Mouse (Mus musculus) midbrain, embryonic 15.5 days (tissue): ENCODE results near the gene Phlda3. TPM values are rescaled to one million over a fixed set of nuclear protein-coding genes. Genes with fewer than 3 reads are reported as not detected.
A peak's percentile ranks its signal among the peaks of the same experiment; 100 is the strongest.

Experiments used
- ATAC-seq: fragments of 200-750 bp; cut with Nextera tagmentation; replicated peaks from 2 replicates; pipeline ENCODE4 v1.8.0; 2017; ENCODE audit warnings: moderate TSS enrichment
- H3K27ac ChIP-seq: fragments of 300-500 bp; sonication (generic); 2 replicates; pipeline ENCODE4 v1.5.1; 2015; ENCODE audit warnings: mild to moderate bottlenecking, inconsistent platforms
- H3K27me3 ChIP-seq: fragments of 300-500 bp; sonication (generic); replicated peaks from 2 replicates; pipeline ENCODE4 v1.6.1; 2015; ENCODE audit warnings: inconsistent platforms
- H3K36me3 ChIP-seq: fragments of 300-500 bp; sonication (generic); replicated peaks from 2 replicates; pipeline ENCODE4 v1.6.1; 2015; ENCODE audit warnings: inconsistent platforms
- H3K4me1 ChIP-seq: fragments of 300-500 bp; sonication (generic); 2 replicates; pipeline ENCODE4 v1.6.1; 2015; ENCODE audit warnings: inconsistent platforms
- H3K4me2 ChIP-seq: fragments of 300-500 bp; sonication (generic); 2 replicates; pipeline ENCODE4 v1.6.1; 2015; ENCODE audit warnings: inconsistent platforms, mild to moderate bottlenecking, moderate library complexity
- H3K4me3 ChIP-seq: fragments of 300-500 bp; sonication (generic); 2 replicates; pipeline ENCODE4 v1.5.1; 2015; ENCODE audit warnings: mild to moderate bottlenecking, inconsistent platforms
- H3K9ac ChIP-seq: fragments of 300-500 bp; sonication (generic); 2 replicates; pipeline ENCODE4 v1.6.1; 2015; ENCODE audit warnings: mild to moderate bottlenecking, inconsistent platforms
- H3K9me3 ChIP-seq: fragments of 300-500 bp; sonication (generic); 2 replicates; pipeline ENCODE4 v1.6.1; 2016; ENCODE audit warnings: inconsistent platforms
- WGBS: fragments of 180-500 bp; shearing (Covaris S2); methylation state at CpG from one replicate; pipeline ENCODE4 v1.1.7; 2015; ENCODE audit warnings: mixed read lengths; 5-methylcytosine and 5-hydroxymethylcytosine counted together
- polyA plus RNA-seq: library from polyadenylated mRNA; unstranded; fragments of >200 nt; fragmentation: Nextera tagmentation; extraction: Ambion mirVana; gene quantifications from 2 replicates; pipeline ENCODE4 v1.2.1, GENCODE M21; 2015

Phlda3 gene
- polyA plus RNA-seq, 1 experiment from 2014 or later = 27.6 TPM

DNA sequence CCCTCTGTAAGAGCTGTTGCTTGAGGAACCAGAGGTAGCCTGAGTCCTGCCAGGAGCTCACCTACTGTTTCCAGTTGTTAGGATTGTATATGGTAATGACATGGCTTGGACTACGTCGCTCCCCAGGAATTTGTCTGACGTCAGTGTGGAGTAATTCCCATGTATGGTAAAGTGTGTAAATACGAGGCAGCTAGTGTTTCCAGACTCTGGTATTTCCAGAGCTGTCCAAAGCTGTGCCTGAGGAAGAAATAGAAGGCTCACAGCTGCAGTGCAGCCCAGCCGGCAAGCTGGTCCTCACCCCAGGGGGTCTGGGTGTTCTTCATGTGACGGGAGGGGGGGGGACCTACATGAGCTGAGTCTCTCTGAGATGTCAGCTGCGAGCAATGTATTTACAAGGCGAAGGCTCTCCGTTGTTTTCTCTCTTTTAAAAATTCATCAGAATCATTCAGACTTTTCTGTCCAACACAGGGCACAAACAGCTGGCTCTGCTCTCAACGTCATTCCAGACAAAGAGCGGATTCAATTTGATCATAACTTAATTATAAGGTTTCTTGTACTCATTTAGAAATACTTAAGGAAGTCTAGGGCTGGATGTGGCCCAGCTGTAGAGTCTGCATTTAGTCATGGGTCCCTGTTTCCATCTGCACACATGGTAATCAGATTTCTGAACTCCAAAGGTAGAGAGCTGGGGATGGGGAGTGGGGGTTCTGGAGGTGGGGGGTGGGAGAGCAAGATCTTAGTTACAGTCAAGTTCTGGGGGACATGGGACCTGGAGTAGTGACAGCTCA is 33.8 kb upstream of the Phlda3 start:
- no peak overlapping the region for H3K9ac ChIP-seq
- H3K4me1 ChIP-seq = peaks cover 23% of the 10 kb centered on the region
- no peak overlapping the region for H3K4me3 ChIP-seq
- no peak overlapping the region for H3K27ac ChIP-seq
- no peaks in the 10 kb centered on the region for H3K9me3 ChIP-seq
- 39% methylated on average over 11 of the region's 11 CpGs for WGBS
- no peaks in the 10 kb centered on the region for H3K27me3 ChIP-seq
- H3K36me3 ChIP-seq = no peaks in the 10 kb centered on the region
- ATAC-seq = no peak
- no peak overlapping the region for H3K4me2 ChIP-seq

- no peaks in the 10 kb centered on the region for H3K9me3 ChIP-seq
- WGBS = 29% methylated on average over 6 of the region's 7 CpGs
- peak; percentile 74 for ATAC-seq
- H3K36me3 ChIP-seq = no peaks in the 10 kb centered on the region
- peaks cover 13% of the 10 kb centered on the region for H3K4me1 ChIP-seq
- H3K27me3 ChIP-seq = no peaks in the 10 kb centered on the region
- no peak overlapping the region for H3K9ac ChIP-seq
- H3K4me3 ChIP-seq = no peak overlapping the region
- H3K27ac ChIP-seq = no peak overlapping the region
- no peak overlapping the region for H3K4me2 ChIP-seq
These were observed 31.5 kb upstream of the Phlda3 start for GRCm38 (mm10) chr1:135734225-135734937.

GRCm38 (mm10) chr1:135735460-135735859 is 30.5 kb upstream of the Phlda3 start:
- no peak overlapping the region for H3K9ac ChIP-seq
- H3K36me3 ChIP-seq = no peaks in the 10 kb centered on the region
- no peak overlapping the region for H3K4me2 ChIP-seq
- no peak overlapping the region for H3K4me3 ChIP-seq
- 0 out of 2 replicates have a peak, but pooled peaks cover 13% of the 10 kb centered on the region for H3K4me1 ChIP-seq
- no peaks in the 10 kb centered on the region for H3K27me3 ChIP-seq
- no peak overlapping the region for H3K27ac ChIP-seq
- no peaks in the 10 kb centered on the region for H3K9me3 ChIP-seq
- WGBS = 40% methylated on average over 6 of the region's 6 CpGs
- ATAC-seq = no peak

GRCm38 (mm10) chr1:135744987-135745386 is 20.9 kb upstream of the Phlda3 start:
- H3K36me3 ChIP-seq = no peaks in the 10 kb centered on the region
- no peak overlapping the region for H3K27ac ChIP-seq
- H3K4me3 ChIP-seq = no peak overlapping the region
- no peak overlapping the region for H3K9ac ChIP-seq
- peaks cover 8% of the 10 kb centered on the region; the same call in 1 of the 2 replicates for H3K4me1 ChIP-seq
- ATAC-seq = no peak
- no peak overlapping the region for H3K4me2 ChIP-seq
- no peaks in the 10 kb centered on the region for H3K9me3 ChIP-seq
- WGBS = 92% methylated on average over 7 of the region's 7 CpGs
- H3K27me3 ChIP-seq = no peaks in the 10 kb centered on the region

DNA sequence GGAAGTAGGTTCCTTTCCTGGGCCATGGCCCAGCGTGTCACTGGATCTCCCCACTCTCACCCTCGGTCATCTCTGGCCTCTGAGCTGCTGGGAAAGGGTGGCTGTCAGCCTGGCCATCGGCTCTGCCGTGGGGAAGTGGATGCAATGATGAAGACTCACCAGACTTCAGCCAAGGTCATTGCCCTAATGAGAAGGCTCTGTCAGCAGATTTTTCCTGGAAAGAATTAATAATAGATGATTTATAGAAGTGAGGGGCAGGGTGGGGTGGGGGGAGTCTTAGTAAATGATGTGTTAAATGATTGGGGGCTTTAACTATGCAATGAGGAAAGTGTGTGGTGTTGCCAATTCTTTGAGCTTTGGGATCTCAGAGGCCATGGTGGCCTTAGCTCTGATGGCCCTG is 19.7 kb upstream of the Phlda3 start:
- peaks cover 2% of the 10 kb centered on the region; the same call in 1 of the 2 replicates for H3K4me1 ChIP-seq
- no peak overlapping the region for H3K27ac ChIP-seq
- no peak overlapping the region for H3K4me2 ChIP-seq
- WGBS = 93% methylated on average over 4 of the region's 4 CpGs
- H3K4me3 ChIP-seq = no peak overlapping the region
- no peaks in the 10 kb centered on the region for H3K27me3 ChIP-seq
- no peaks in the 10 kb centered on the region for H3K36me3 ChIP-seq
- no peaks in the 10 kb centered on the region for H3K9me3 ChIP-seq
- ATAC-seq = no peak
- H3K9ac ChIP-seq = no peak overlapping the region

GRCm38 (mm10) chr1:135752737-135753348 is 13.1 kb upstream of the Phlda3 start:
- Histone ChIP-seq H3K36me3 (no peaks in the 10 kb centered on the region), H3K9ac (no peak overlapping the region), H3K27ac (no peak overlapping the region), H3K4me3 (no peak overlapping the region), H3K27me3 (no peaks in the 10 kb centered on the region), H3K4me1 (no peaks in the 10 kb centered on the region), H3K4me2 (no peak overlapping the region), H3K9me3 (no peaks in the 10 kb centered on the region)
- 12% methylated on average over 10 of the region's 10 CpGs for WGBS
- peak; percentile 98 for ATAC-seq

- no peaks in the 10 kb centered on the region for H3K4me1 ChIP-seq
- no peak overlapping the region for H3K9ac ChIP-seq
- H3K4me2 ChIP-seq = no peak overlapping the region
- WGBS = 74% methylated on average over 9 of the region's 9 CpGs
- H3K9me3 ChIP-seq = no peaks in the 10 kb centered on the region
- no peak for ATAC-seq
- no peaks in the 10 kb centered on the region for H3K27me3 ChIP-seq
- H3K27ac ChIP-seq = no peak overlapping the region
- H3K36me3 ChIP-seq = no peaks in the 10 kb centered on the region
- H3K4me3 ChIP-seq = no peak overlapping the region
These were observed 10.6 kb upstream of the Phlda3 start for GRCm38 (mm10) chr1:135755287-135755686.

DNA sequence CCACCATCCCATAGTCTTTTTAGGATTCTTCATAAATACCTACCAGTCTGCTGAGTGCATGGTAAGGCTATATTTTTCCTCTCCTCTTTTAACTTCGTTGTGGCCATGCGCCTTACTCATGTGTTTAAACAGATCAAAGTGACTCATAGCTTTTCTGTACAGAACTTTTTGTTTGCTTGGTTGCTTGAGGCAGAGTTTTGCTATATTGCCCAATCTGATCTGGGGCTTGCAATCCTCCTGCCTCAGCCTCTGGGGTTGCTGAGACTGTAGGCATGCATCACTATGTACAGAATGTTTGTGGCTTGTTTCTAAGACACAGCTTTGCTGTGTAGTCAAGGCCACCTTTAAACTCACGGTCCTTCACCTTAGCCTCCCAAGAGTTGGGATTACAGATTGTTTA is 10.0 kb upstream of the Phlda3 start:
- WGBS = 83% methylated on average over 3 of the region's 3 CpGs
- H3K4me2 ChIP-seq = no peak overlapping the region
- H3K4me1 ChIP-seq = no peaks in the 10 kb centered on the region
- H3K9ac ChIP-seq = no peak overlapping the region
- no peak for ATAC-seq
- no peaks in the 10 kb centered on the region for H3K36me3 ChIP-seq
- H3K27me3 ChIP-seq = no peaks in the 10 kb centered on the region
- no peak overlapping the region for H3K4me3 ChIP-seq
- no peaks in the 10 kb centered on the region for H3K9me3 ChIP-seq
- H3K27ac ChIP-seq = no peak overlapping the region

DNA sequence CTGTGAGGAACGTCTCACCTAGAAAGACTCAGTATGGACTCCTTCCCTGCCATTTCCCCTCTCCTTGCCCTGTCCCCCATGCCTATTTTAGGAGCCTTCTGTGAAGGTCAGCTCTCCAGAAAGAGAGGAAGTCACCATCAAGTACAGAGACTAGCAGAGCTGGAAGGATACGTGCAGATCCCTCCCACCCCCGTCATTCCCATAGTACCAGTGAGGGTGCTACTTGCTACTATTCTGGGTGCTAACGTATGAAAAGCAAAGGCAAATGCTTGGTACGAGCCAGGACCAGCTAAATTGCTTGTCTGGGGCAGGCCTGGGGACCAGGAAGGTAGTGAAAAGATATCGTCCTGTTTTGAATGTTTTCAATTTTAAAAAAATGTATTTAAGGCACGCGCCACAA is 8.6 kb upstream of the Phlda3 start:
- H3K4me1 ChIP-seq = no peaks in the 10 kb centered on the region
- no peak for ATAC-seq
- H3K4me2 ChIP-seq = no peak overlapping the region
- no peaks in the 10 kb centered on the region for H3K9me3 ChIP-seq
- H3K27ac ChIP-seq = no peak overlapping the region
- no peaks in the 10 kb centered on the region for H3K36me3 ChIP-seq
- H3K9ac ChIP-seq = no peak overlapping the region
- H3K27me3 ChIP-seq = no peaks in the 10 kb centered on the region
- no peak overlapping the region for H3K4me3 ChIP-seq
- 80% methylated on average over 8 of the region's 8 CpGs for WGBS

DNA sequence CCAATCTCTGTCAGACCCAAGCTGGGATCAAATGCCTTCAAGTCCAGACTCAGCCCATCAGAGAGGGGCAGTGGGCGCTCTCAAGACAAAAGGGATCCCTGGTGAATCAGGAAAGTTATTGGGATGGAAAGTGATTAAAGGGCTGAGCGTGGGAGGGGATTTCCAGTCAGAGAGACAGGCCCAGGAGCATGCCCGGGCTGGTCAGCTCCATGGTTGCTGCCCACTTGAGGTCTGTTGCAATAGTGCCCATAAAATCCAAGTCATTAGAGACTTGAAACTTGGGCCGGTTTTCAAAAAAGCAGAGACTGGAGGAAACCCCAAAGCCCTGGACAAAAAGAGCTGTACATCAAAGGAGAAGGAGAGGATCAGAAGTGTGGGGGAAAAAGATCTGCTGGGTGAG is 6.2 kb upstream of the Phlda3 start:
- peaks cover 2% of the 10 kb centered on the region; the same call in 1 of the 2 replicates for H3K27me3 ChIP-seq
- H3K9me3 ChIP-seq = no peaks in the 10 kb centered on the region
- H3K27ac ChIP-seq = no peak overlapping the region
- WGBS = 40% methylated on average over 4 of the region's 4 CpGs
- no peaks in the 10 kb centered on the region for H3K4me1 ChIP-seq
- no peaks in the 10 kb centered on the region for H3K36me3 ChIP-seq
- no peak overlapping the region for H3K4me3 ChIP-seq
- no peak for ATAC-seq
- no peak overlapping the region for H3K4me2 ChIP-seq
- H3K9ac ChIP-seq = no peak overlapping the region

DNA sequence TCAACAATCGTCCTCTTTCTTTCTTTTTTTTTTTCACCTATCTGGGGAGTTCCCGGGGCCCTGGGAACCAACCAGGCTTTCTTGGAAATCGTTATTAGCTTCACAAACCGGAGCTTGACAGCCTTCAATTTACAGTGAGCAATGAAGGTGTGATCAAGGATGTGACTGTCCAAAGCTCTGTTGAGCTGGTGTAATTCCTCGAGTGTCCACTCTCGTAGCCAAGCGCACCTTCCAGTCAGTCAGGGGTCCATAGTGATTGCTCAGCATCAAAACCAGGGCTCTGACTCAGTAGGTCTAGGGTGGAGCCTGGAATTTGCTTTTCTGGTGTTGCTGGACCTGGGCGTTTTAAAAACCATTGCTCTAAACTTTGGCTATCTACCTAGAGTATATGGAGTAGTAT is 5.7 kb upstream of the Phlda3 start:
- ATAC-seq = no peak
- WGBS = 75% methylated on average over 8 of the region's 8 CpGs
- Histone ChIP-seq H3K9ac (no peak overlapping the region), H3K4me1 (no peaks in the 10 kb centered on the region), H3K9me3 (no peaks in the 10 kb centered on the region), H3K27me3 (peaks cover 3% of the 10 kb centered on the region; the same call in 1 of the 2 replicates), H3K27ac (no peak overlapping the region), H3K4me2 (no peak overlapping the region), H3K36me3 (no peaks in the 10 kb centered on the region), H3K4me3 (no peak overlapping the region)

GRCm38 (mm10) chr1:135761728-135762127 is 4.2 kb upstream of the Phlda3 start:
- peaks cover 3% of the 10 kb centered on the region; the same call in 1 of the 2 replicates for H3K27me3 ChIP-seq
- H3K4me3 ChIP-seq = no peak overlapping the region
- no peak for ATAC-seq
- no peak overlapping the region for H3K27ac ChIP-seq
- peaks cover 9% of the 10 kb centered on the region for H3K4me1 ChIP-seq
- no peak overlapping the region for H3K4me2 ChIP-seq
- no peaks in the 10 kb centered on the region for H3K9me3 ChIP-seq
- WGBS = 89% methylated on average over 5 of the region's 5 CpGs
- H3K9ac ChIP-seq = no peak overlapping the region
- H3K36me3 ChIP-seq = no peaks in the 10 kb centered on the region
